Mouse (Mus musculus): Measurements from ENCODE around the gene Tfip11. TPM values are rescaled to one million over a fixed set of nuclear protein-coding genes. Genes with fewer than 3 reads are reported as not detected.

Gene Tfip11
- 10 to 100 TPM; 40.5 to 43.7 (median 42.7) TPM for total RNA-seq (2022)

DNA sequence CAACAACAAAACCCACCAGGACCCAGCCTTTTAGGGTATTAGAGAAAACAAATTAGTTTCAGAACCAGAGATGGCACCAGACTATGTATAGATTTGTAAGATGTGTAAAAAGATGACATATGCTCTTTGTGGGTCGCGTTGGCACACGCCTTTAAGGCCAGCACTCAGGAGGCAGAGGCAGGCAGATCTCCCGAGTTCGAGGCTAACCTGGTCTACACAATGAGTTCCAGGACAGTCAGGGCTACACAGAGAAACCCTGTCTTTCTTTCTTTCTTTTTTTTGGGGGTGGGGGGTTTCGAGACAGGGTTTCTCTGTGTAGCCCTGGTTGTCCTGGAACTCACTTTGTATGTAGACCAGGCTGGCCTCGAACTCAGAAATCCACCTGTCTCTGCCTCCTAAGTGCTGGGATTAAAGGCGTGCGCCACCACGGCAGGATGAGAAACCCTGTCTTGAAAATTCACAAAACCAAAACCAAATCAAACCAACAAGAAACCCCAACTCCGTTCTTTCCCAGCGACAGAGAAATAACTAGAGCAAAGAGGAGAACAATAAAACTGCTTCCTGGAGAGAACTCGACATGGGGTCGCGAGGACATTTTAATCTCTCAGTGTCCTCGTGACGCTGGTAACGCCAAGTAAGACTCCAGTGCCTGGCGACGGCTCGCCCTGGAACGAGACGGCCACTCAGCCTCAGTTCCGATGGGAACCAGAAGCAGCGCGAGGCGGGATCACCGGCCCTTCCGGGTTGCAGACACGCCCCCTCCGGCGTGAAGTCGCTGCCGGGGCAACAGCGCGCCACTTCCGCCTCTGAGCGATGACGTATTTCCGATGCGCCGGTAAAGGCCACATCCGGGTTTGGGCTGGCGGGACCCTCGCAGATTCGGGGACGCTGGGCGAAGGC is at the start of gene Tfip11:
Tfip11 (plus strand) TSS at position 813 of the 900 bp plus-strand sequence.
- DNase-seq (ENCODE audit: low spot score in 2 of 2), result peak; percentile 94 to 96

DNA sequence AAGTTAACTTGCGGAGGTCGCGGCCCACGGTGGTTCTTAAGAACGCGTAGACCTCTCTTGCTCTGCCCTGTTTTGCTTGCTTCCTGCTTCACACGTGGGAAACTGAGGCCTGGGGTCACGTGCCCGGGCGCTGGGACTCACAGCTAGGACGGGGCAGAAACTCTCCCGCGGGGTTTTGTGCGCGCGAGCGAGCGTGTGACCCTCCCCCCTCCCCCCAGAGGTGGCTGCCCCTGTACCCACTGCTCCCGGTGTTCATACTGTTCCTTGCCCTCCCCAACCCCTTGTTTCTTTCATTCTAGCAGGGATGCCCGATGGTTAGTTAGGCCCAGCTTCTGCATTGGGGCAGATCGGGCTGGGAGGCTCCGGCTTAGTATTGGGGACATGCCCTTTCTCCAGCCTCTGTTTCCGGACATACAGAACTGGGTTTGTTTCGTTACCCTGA is 49.2 kb upstream of the Tfip11 start:
- no peak for DNase-seq (ENCODE audit: low spot score in 2 of 2)

- DNase-seq (ENCODE audit: low spot score in 2 of 2), result no peak
Observed at GRCm38 (mm10) chr5:112277906-112278470, 48.2 kb upstream of the Tfip11 start.

- no peak for DNase-seq (ENCODE audit: low spot score in 2 of 2)
Observed at GRCm38 (mm10) chr5:112279181-112280021, 46.8 kb upstream of the Tfip11 start.

DNA sequence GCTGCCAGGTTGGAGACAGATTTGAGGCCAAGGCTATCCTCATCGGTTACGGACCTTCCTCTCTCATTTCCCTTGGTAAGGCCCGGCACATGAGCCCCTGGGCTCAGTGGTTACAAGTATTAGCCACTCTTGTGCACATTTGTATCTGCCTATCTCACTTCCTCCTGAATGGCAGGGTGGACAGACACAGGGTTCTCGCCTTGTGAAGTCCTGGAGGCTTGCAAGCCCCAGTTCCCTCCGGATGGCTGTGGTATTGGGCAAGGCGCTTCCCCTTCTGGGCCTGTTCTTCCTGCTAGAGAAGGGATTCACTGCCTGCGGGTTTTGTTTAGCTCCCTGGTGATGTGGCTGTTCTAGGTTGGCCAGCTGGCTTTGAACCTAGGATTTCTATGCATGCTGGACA is 46.0 kb upstream of the Tfip11 start:
- no peak for DNase-seq (ENCODE audit: low spot score in 2 of 2)

DNA sequence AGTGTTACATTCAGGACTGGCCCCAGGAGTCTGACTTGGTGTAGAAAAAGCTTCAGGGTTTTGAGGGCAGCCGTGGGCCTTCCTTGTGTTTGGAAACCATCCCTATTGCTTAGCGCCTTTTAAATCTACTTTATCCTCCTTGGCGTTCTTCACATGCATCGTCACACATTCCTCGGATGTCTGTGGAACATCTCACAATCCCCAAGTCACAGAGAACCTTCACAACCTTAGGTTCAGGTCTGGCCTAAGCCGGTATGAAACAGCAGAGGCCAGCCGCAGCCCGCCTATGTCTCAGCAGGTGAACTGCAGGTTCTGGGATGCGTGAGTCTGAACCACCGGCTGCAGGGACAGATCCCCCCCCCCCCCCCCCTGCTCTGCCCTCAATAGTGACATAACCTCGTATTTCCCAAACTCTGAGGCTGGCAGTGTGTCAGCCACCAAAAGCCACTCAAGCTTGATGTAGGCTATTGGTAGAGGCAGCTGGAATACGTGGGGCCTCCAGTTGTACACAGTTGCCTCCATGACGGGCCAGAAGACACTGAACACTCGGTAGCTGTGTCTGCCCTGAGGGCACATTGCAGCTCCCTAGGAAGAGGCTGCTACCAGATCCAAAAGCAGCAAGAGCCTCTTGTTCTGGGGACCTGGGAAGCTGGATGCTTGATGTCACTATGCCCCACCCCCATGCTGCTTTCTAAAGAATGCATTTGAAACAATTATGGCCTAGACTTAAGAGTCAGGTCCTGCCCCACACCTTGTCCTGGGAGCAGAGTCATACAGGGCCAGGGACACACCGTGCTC is 45.1 kb upstream of the Tfip11 start:
- no peak for DNase-seq (ENCODE audit: low spot score in 2 of 2)

DNA sequence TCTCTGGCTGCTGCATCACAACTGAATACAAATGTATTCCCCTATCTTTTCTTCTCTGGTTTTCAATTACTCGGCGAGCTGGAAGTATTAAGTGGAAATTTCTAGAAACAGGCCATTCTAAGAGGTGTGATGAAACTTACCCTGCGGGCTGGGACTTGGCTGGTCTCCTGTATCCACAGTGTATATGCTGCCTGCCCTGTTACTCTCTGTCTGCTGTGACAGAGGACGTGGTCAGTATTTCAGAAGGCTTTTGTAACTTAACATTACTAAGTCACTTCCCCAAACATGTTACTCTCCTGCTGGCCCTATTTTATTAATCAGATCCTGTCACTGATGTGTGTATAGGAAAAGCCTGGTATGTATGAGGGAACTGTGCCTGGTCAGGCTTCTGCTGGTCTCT is 44.5 kb upstream of the Tfip11 start:
- DNase-seq (ENCODE audit: low spot score in 2 of 2), result no peak

DNA sequence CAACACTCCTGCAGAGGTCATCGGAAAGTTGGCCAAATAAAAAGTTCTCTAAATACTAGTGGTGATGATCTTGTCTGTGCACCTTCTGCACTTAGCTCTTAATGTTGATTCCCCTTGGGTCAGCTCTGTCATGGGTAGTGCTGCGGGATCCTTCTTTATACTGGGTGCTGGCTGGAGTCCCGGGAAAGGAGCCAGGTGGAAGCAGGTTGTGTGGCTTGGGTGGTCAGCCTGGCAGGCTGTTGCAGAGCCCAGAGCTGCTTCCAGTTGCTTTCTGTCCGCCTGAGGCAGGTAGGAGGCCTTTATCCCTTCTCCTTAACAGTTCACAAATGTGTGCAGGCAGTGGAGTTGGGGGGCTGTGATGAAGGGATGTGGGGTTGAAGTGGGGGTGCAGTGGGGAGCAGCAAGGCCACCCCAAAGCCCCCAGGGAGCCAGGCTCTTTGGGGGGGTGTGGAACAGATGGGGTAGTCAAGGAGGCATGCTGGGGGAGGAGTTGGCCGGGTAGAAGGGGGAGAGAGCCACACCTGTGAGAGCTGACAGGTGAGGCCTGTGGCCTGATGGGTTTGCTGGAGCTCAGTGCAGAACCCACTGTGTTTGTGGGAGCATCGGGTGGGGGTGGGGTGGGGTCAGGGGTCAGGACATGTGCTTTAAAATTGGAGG is 43.9 kb upstream of the Tfip11 start:
- DNase-seq (ENCODE audit: low spot score in 2 of 2), result no peak

- no peak for DNase-seq (ENCODE audit: low spot score in 2 of 2)
Observed at GRCm38 (mm10) chr5:112282780-112283482, 43.2 kb upstream of the Tfip11 start.

DNA sequence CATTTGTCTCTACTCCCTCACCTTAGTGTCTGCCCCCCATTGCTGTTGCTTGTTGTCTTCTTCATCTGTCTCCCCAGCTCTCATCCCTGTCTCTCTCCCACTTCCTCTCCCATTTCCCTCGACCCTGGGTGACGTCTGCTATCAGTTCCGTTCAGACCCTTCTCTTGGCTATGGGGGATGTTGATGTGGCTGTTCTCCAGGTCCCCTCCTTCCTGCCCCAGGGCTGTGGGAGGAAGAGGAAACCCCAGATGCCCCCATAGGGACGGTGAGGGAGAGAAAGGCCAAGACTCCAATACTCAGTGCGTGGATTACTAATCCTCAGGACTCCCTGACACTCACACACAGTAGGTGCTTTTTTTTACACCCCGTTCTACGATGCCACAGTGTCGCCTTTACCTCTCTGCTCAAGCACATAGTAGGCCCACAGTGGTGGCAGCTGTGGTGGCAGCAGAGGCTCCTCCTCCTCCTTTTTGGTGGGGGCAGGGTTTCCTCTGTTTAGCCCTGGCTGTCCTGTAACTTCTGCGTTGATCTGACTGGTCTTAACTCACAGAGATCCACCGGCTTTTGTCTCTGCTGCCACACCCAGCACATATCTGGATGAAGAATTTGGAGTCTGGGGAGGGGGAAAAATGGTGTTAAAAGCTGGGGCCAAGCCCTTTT is 42.5 kb upstream of the Tfip11 start:
- DNase-seq (ENCODE audit: low spot score in 2 of 2), result no peak

DNA sequence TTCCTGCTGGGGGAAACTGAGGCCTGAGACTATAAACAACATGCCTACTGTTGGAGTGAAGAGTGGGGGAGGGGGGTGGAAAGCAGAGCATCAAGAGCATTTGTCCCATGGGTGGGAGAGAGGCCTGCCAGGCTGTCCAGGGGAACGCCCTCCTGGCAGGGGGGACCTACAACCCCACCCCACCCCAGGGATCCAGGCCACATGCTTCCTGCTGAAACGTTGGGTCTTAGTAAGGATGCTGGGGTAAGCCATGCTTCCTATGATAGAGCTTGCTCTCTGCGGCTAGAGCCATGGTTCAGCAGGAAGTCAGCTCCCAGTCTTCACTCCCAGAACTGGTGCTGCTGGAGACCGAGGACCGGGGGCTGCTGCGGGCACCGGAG is 42.0 kb upstream of the Tfip11 start:
- no peak for DNase-seq (ENCODE audit: low spot score in 2 of 2)

GRCm38 (mm10) chr5:112285548-112286085 is 40.5 kb upstream of the Tfip11 start:
- no peak for DNase-seq (ENCODE audit: low spot score in 2 of 2)

GRCm38 (mm10) chr5:112286608-112286983 is 39.6 kb upstream of the Tfip11 start:
- DNase-seq (ENCODE audit: low spot score in 2 of 2), result no peak

- no peak for DNase-seq (ENCODE audit: low spot score in 2 of 2)
Observed at GRCm38 (mm10) chr5:112286984-112287641, 39.0 kb upstream of the Tfip11 start.

- DNase-seq (ENCODE audit: low spot score in 2 of 2), result no peak
Observed at GRCm38 (mm10) chr5:112287652-112288051, 38.5 kb upstream of the Tfip11 start.

GRCm38 (mm10) chr5:112288193-112289141 is 37.7 kb upstream of the Tfip11 start:
- DNase-seq (ENCODE audit: low spot score in 2 of 2), result no peak

GRCm38 (mm10) chr5:112289236-112289635 is 36.9 kb upstream of the Tfip11 start:
- DNase-seq (ENCODE audit: low spot score in 2 of 2), result no peak
